Mouse (Mus musculus): ENCODE results near the gene Ccdc74a. TPM values are rescaled to one million over a fixed set of nuclear protein-coding genes. Genes with fewer than 3 reads are reported as not detected.

The Ccdc74a gene
- polyA plus RNA-seq, 1 experiment from 2014 or later: 2.5 TPM

Other genes with a start within 250 kb of the Ccdc74a start
- gene Snap29, start 240.5 kb upstream of the Ccdc74a start, polyA plus RNA-seq (2015; fragmentation: Nextera tagmentation; extraction: Ambion mirVana): 8.7 and 10.1 TPM in 2 replicates
- 13.5 and 15.2 TPM in 2 replicates for gene Pi4ka, start 240.2 kb upstream of the Ccdc74a start, polyA plus RNA-seq (2015; fragmentation: Nextera tagmentation; extraction: Ambion mirVana)
- 27.2 and 27.9 TPM in 2 replicates for gene Crkl, start 194.5 kb upstream of the Ccdc74a start, polyA plus RNA-seq (2015; fragmentation: Nextera tagmentation; extraction: Ambion mirVana)
- gene Aifm3, start 156.9 kb upstream of the Ccdc74a start, polyA plus RNA-seq (2015; fragmentation: Nextera tagmentation; extraction: Ambion mirVana): 3.8 and 6.3 TPM in 2 replicates
- gene Lztr1, start 137.8 kb upstream of the Ccdc74a start, polyA plus RNA-seq (2015; fragmentation: Nextera tagmentation; extraction: Ambion mirVana): 25.2 and 25.7 TPM in 2 replicates
- 18.9 and 21.1 TPM in 2 replicates for gene Thap7, start 115.3 kb upstream of the Ccdc74a start, polyA plus RNA-seq (2015; fragmentation: Nextera tagmentation; extraction: Ambion mirVana)
- 0.06 TPM in 1 of 2 replicates, not detected in the other for gene Lrrc74b, start 85.2 kb upstream of the Ccdc74a start, polyA plus RNA-seq (2015; fragmentation: Nextera tagmentation; extraction: Ambion mirVana)
- gene P2rx6, start 84.6 kb upstream of the Ccdc74a start, polyA plus RNA-seq (2015; fragmentation: Nextera tagmentation; extraction: Ambion mirVana): 0.07 and 0.09 TPM in 2 replicates
- 2.9 and 3.5 TPM in 2 replicates for gene Slc7a4, start 63.3 kb upstream of the Ccdc74a start, polyA plus RNA-seq (2015; fragmentation: Nextera tagmentation; extraction: Ambion mirVana)
- gene Smpd4, start 27.1 kb upstream of the Ccdc74a start, polyA plus RNA-seq (2015; fragmentation: Nextera tagmentation; extraction: Ambion mirVana): 13.6 and 15.1 TPM in 2 replicates
- 16.0 and 19.2 TPM in 2 replicates for gene Med15, start 86.4 kb downstream of the Ccdc74a start, polyA plus RNA-seq (2015; fragmentation: Nextera tagmentation; extraction: Ambion mirVana)
- 11.2 and 12.8 TPM in 2 replicates for gene Klhl22, start 113.1 kb downstream of the Ccdc74a start, polyA plus RNA-seq (2015; fragmentation: Nextera tagmentation; extraction: Ambion mirVana)
- gene Scarf2, start 150.8 kb downstream of the Ccdc74a start, polyA plus RNA-seq (2015; fragmentation: Nextera tagmentation; extraction: Ambion mirVana): 0.67 TPM in 2 replicates
- gene B830017H08Rik, start 186.7 kb downstream of the Ccdc74a start, polyA plus RNA-seq (2015; fragmentation: Nextera tagmentation; extraction: Ambion mirVana): not detected in 2 replicates
- 0.58 and 0.88 TPM in 2 replicates for gene Car15, start 191.9 kb downstream of the Ccdc74a start, polyA plus RNA-seq (2015; fragmentation: Nextera tagmentation; extraction: Ambion mirVana)
- gene Gm20518, start 245.2 kb downstream of the Ccdc74a start, polyA plus RNA-seq (2015; fragmentation: Nextera tagmentation; extraction: Ambion mirVana): 0.09 TPM in 1 of 2 replicates, not detected in the other
- gene Tssk1, start 247.8 kb downstream of the Ccdc74a start, polyA plus RNA-seq (2015; fragmentation: Nextera tagmentation; extraction: Ambion mirVana): not detected in 2 replicates

Data from liver, embryonic 16.5 days (tissue).